Comparison of ENCODE assay signal across 21 mouse cellular contexts in genomic region chr8:106349398-106349797, GRCm38 (mm10). TPM values are rescaled to one million over a fixed set of nuclear protein-coding genes. Genes with fewer than 3 reads are reported as not detected.
DNase-seq lines count a peak whose midpoint lies in the region; ATAC-seq and TF ChIP-seq lines count a peak whose summit lies in the region.
"Had no signal": no experiment of that assay in that cellular context is flagged by ENCODE, and none has a peak within 500 bp of the region (broad histone marks: within the 10 kb centered on the region; RNA-seq: fewer than 3 reads in every experiment).

No protein-coding gene starts in this region.

- H3K9me3 ChIP-seq in heart, postnatal 0 days (replicated peaks; ENCODE audit: control insufficient read depth, low read length) = no peaks in the 10 kb centered on the region
- H3K9me3 ChIP-seq: hindbrain, embryonic 15.5 days; kidney, embryonic 15.5 days; limb, embryonic 13.5 days; liver, embryonic 13.5 days; stomach, embryonic 15.5 days had no signal

- no peak for TF ChIP-seq POLR2A in embryonic fibroblast, embryonic 13.5 days (IDR thresholded peaks at IDR 0.05; ENCODE audit: low read depth, low read length)

- no peak for TF ChIP-seq CTCF in heart, postnatal 0 days (IDR thresholded peaks at IDR 0.05; ENCODE audit: low read depth)
- no peak for TF ChIP-seq CTCF in embryonic fibroblast, embryonic 13.5 days (IDR thresholded peaks at IDR 0.05; ENCODE audit: borderline replicate concordance, insufficient read depth, low read length)

- WGBS in heart, postnatal 0 days = 45% methylated on average over 11 of the region's 11 CpGs

- no peak overlapping the region for H3K4me2 ChIP-seq in heart, postnatal 0 days (ENCODE audit: low read depth, low read length)
- H3K4me2 ChIP-seq: hindbrain, embryonic 15.5 days; kidney, embryonic 15.5 days; limb, embryonic 13.5 days; liver, embryonic 13.5 days; lung, embryonic 14.5 days; stomach, embryonic 15.5 days had no signal

- peak; percentile 63; the same call in 1 of the 2 replicates for ATAC-seq in heart, postnatal 0 days (ENCODE audit: insufficient read depth, low read depth)
- ATAC-seq: intestine, embryonic 16.5 days; midbrain, embryonic 16.5 days had no signal

- 0 out of 2 replicates have a peak, but pooled peaks cover 9% of the 10 kb centered on the region for H3K4me1 ChIP-seq in heart, postnatal 0 days (ENCODE audit: control insufficient read depth, insufficient read depth)
- H3K4me1 ChIP-seq in embryonic fibroblast, embryonic 13.5 days (ENCODE audit: control insufficient read depth, insufficient read depth, low read length) = peaks cover 6% of the 10 kb centered on the region; the same call in 1 of the 2 replicates
- H3K4me1 ChIP-seq: hindbrain, embryonic 15.5 days; kidney, embryonic 15.5 days; limb, embryonic 13.5 days; liver, embryonic 13.5 days; stomach, embryonic 15.5 days had no signal

- no peak overlapping the region for H3K9ac ChIP-seq in heart, postnatal 0 days (replicated peaks; ENCODE audit: low read depth, low read length)
- H3K9ac ChIP-seq: hindbrain, embryonic 15.5 days; kidney, embryonic 15.5 days; limb, embryonic 13.5 days; liver, embryonic 13.5 days; lung, embryonic 14.5 days; stomach, embryonic 15.5 days had no signal

- DNase-seq in adrenal gland, postnatal 14 days = peak; percentile 11
- no peak for DNase-seq in adrenal gland, postnatal 10 days
- peak; percentile 52 for DNase-seq in heart, postnatal 0 days (ENCODE audit: low spot score)
- DNase-seq in heart, postnatal 25 days (ENCODE audit: low spot score) = no peak
- DNase-seq in 3T3-L1 (ENCODE audit: low read depth, low spot score) = peak; percentile 64
- no peak for DNase-seq in spleen, postnatal 36 days (ENCODE audit: low spot score in 2 of 2)
- DNase-seq in thymus, postnatal 14 days = no peak
- DNase-seq: adrenal gland, postnatal 25 days; cerebellum, adult 18-20 months; cerebellum, postnatal 25 days; liver, embryonic 13.5 days; lung, embryonic 14.5 days; lung, postnatal 4 days had no signal

- no peaks in the 10 kb centered on the region for H3K27me3 ChIP-seq in heart, postnatal 0 days (ENCODE audit: control insufficient read depth, insufficient read depth, low read length)
- H3K27me3 ChIP-seq: CH12.LX; hindbrain, embryonic 15.5 days; kidney, embryonic 15.5 days; limb, embryonic 13.5 days; liver, embryonic 13.5 days; stomach, embryonic 15.5 days had no signal

- intact Hi-C loops in heart, postnatal 25 days (cut with DNase I) = no loop called here

- no peak for TF ChIP-seq EP300 in heart, postnatal 0 days (IDR thresholded peaks at IDR 0.05; ENCODE audit: low read depth)

- no peaks in the 10 kb centered on the region for H3K36me3 ChIP-seq in heart, postnatal 0 days (replicated peaks; ENCODE audit: control insufficient read depth, insufficient read depth, low read length)
- H3K36me3 ChIP-seq: hindbrain, embryonic 15.5 days; kidney, embryonic 15.5 days; limb, embryonic 13.5 days; liver, embryonic 13.5 days; stomach, embryonic 15.5 days had no signal

- H3K27ac ChIP-seq in heart, postnatal 0 days (ENCODE audit: low read depth) = no peak overlapping the region
- peak overlapping the region; percentile 4; the same call in 1 of the 2 replicates for H3K27ac ChIP-seq in embryonic fibroblast, embryonic 13.5 days (ENCODE audit: insufficient read depth, low read length)
- H3K27ac ChIP-seq: hindbrain, embryonic 15.5 days; kidney, embryonic 15.5 days; limb, embryonic 13.5 days; liver, embryonic 13.5 days; stomach, embryonic 15.5 days had no signal

- H3K4me3 ChIP-seq in heart, postnatal 0 days (ENCODE audit: low read depth, low read length) = no peak overlapping the region
- H3K4me3 ChIP-seq in embryonic fibroblast, embryonic 13.5 days (ENCODE audit: insufficient read depth, low read length) = no peak overlapping the region
- H3K4me3 ChIP-seq: hindbrain, embryonic 15.5 days; kidney, embryonic 15.5 days; limb, embryonic 13.5 days; liver, embryonic 13.5 days; stomach, embryonic 15.5 days had no signal

RNA-seq across cellular contexts. Expression of gene Smpd3, which starts 11.6 kb away (rescaled TPM):
- 9.6 and 10.2 TPM in 2 replicates for total RNA-seq in adrenal gland, postnatal 14 days (2021)
- 10 to 100 TPM in 1 of 2 experiments, 1 to 10 TPM in 1; 9.9 to 12.6 TPM for total RNA-seq in adrenal gland, postnatal 10 days (2021)
- 6.5 and 8.0 TPM in 2 replicates for total RNA-seq in heart, postnatal 0 days (2014; rRNA removed; ENCODE audit: low replicate concordance)
- 2.4 and 2.5 TPM in 2 replicates for polyA plus RNA-seq in heart, postnatal 0 days (2015; fragmentation: Nextera tagmentation; extraction: Ambion mirVana)
- 1 to 10 TPM; 3.6 to 4.9 TPM for total RNA-seq in heart, postnatal 25 days (2021)
- polyA plus RNA-seq in embryonic fibroblast, embryonic 13.5 days (2011; ENCODE audit: insufficient read length, low read depth, missing spikeins) = 0.37 and 0.89 TPM in 2 replicates

Comparison
In these comparisons a context has a peak if more than half of its experiments do, and no peak if none do; other contexts are left out.
1. DNase-seq: peak in adrenal gland, postnatal 14 days (single experiment), heart, postnatal 0 days (single experiment) and 3T3-L1 (single experiment); none in adrenal gland, postnatal 10 days (single experiment), heart, postnatal 25 days (single experiment), spleen, postnatal 36 days (0 of 2) and thymus, postnatal 14 days (single experiment).